Mouse (Mus musculus): ENCODE measurements at regions not wholly inside any gene's neighbourhood (a gene's known extent, or its start where the extent isn't known, plus 50 kb on each side); places are given as distances from the start of the nearest gene placed in this dataset.

- in situ Hi-C loops (cut with MboI; ENCODE audit: low sequenced_read_pairs in 2 of 2, unreplicated experiment in 2 of 2): no loop called here
- no peaks in the 10 kb centered on the region for H3K36me3 ChIP-seq (ENCODE audit: control insufficient read depth, insufficient read depth, low read length, poor library complexity, severe bottlenecking)
Measured at GRCm38 (mm10) chr1:189156906-189157305, 149.3 kb upstream of the Kctd3 start.

GRCm38 (mm10) chr1:189154376-189154775 is 146.7 kb upstream of the Kctd3 start:
- no peak for DNase-seq (ENCODE audit: low read depth, low spot score)
- no peak overlapping the region for H3K27ac ChIP-seq (ENCODE audit: insufficient read depth, low read depth, low read length, poor library complexity, severe bottlenecking)
- no peak for TF ChIP-seq HCFC1 (IDR thresholded peaks at IDR 0.05; ENCODE audit: borderline replicate concordance, insufficient read depth, low read length)
- TF ChIP-seq ZC3H11A (IDR thresholded peaks at IDR 0.05; ENCODE audit: borderline replicate concordance, low read depth, low read length): no peak
- TF ChIP-seq CHD2 (IDR thresholded peaks at IDR 0.05; ENCODE audit: low read depth, low read length): no peak
- in situ Hi-C loops (cut with MboI; ENCODE audit: low sequenced_read_pairs in 2 of 2, unreplicated experiment in 2 of 2): no loop called here
- H3K4me3 ChIP-seq (ENCODE audit: insufficient read depth in 1 of 2, low read depth in 1 of 2, low read length in 2 of 2, poor library complexity in 1 of 2, severe bottlenecking in 1 of 2): no peak overlapping the region
- H3K9me3 ChIP-seq (ENCODE audit: control insufficient read depth, insufficient read depth, low read depth, low read length): no peaks in the 10 kb centered on the region
- no peaks in the 10 kb centered on the region for H3K36me3 ChIP-seq (ENCODE audit: control insufficient read depth, insufficient read depth, low read length, poor library complexity, severe bottlenecking)
- H3K9ac ChIP-seq (ENCODE audit: insufficient read depth, low read depth, low read length, poor library complexity, severe bottlenecking): no peak overlapping the region
- no peaks in the 10 kb centered on the region for H3K4me1 ChIP-seq (ENCODE audit: control insufficient read depth in 2 of 2, insufficient read depth in 2 of 2, low read length in 2 of 2, poor library complexity in 1 of 2)

More at GRCm38 (mm10) chr1:189156906-189157305, 149.3 kb upstream of the Kctd3 start:
- Histone ChIP-seq H3K27ac (ENCODE audit: insufficient read depth, low read depth, low read length, poor library complexity, severe bottlenecking) (no peak overlapping the region), H3K4me3 (ENCODE audit: insufficient read depth in 1 of 2, low read depth in 1 of 2, low read length in 2 of 2, poor library complexity in 1 of 2, severe bottlenecking in 1 of 2) (no peak overlapping the region), H3K9me3 (ENCODE audit: control insufficient read depth, insufficient read depth, low read depth, low read length) (no peaks in the 10 kb centered on the region), H3K9ac (ENCODE audit: insufficient read depth, low read depth, low read length, poor library complexity, severe bottlenecking) (no peak overlapping the region), H3K4me1 (ENCODE audit: control insufficient read depth in 2 of 2, insufficient read depth in 2 of 2, low read length in 2 of 2, poor library complexity in 1 of 2) (no peaks in the 10 kb centered on the region)
- DNase-seq (ENCODE audit: low read depth, low spot score): no peak
- TF ChIP-seq ZNF384 (IDR thresholded peaks at IDR 0.05; ENCODE audit: low read depth, low read length) (no peak), HCFC1 (IDR thresholded peaks at IDR 0.05; ENCODE audit: borderline replicate concordance, insufficient read depth, low read length) (no peak), CHD2 (IDR thresholded peaks at IDR 0.05; ENCODE audit: low read depth, low read length) (no peak), ZC3H11A (IDR thresholded peaks at IDR 0.05; ENCODE audit: borderline replicate concordance, low read depth, low read length) (no peak), MAFK (IDR thresholded peaks at IDR 0.05; ENCODE audit: insufficient read depth, low read depth, low read length) (no peak)

- Histone ChIP-seq H3K4me3 (ENCODE audit: insufficient read depth in 1 of 2, low read depth in 1 of 2, low read length in 2 of 2, poor library complexity in 1 of 2, severe bottlenecking in 1 of 2) (no peak overlapping the region), H3K27ac (ENCODE audit: insufficient read depth, low read depth, low read length, poor library complexity, severe bottlenecking) (no peak overlapping the region), H3K9ac (ENCODE audit: insufficient read depth, low read depth, low read length, poor library complexity, severe bottlenecking) (no peak overlapping the region), H3K4me1 (ENCODE audit: control insufficient read depth in 2 of 2, insufficient read depth in 2 of 2, low read length in 2 of 2, poor library complexity in 1 of 2) (no peaks in the 10 kb centered on the region), H3K36me3 (ENCODE audit: control insufficient read depth, insufficient read depth, low read length, poor library complexity, severe bottlenecking) (no peaks in the 10 kb centered on the region), H3K9me3 (ENCODE audit: control insufficient read depth, insufficient read depth, low read depth, low read length) (no peaks in the 10 kb centered on the region)
- no peak for DNase-seq (ENCODE audit: low read depth, low spot score)
- in situ Hi-C loops (cut with MboI; ENCODE audit: low sequenced_read_pairs in 2 of 2, unreplicated experiment in 2 of 2): no loop called here
- no peak for TF ChIP-seq ZNF384 (IDR thresholded peaks at IDR 0.05; ENCODE audit: low read depth, low read length)
- no peak for TF ChIP-seq CHD2 (IDR thresholded peaks at IDR 0.05; ENCODE audit: low read depth, low read length)
- TF ChIP-seq MAFK (IDR thresholded peaks at IDR 0.05; ENCODE audit: insufficient read depth, low read depth, low read length): no peak
- no peak for TF ChIP-seq ZC3H11A (IDR thresholded peaks at IDR 0.05; ENCODE audit: borderline replicate concordance, low read depth, low read length)
- TF ChIP-seq HCFC1 (IDR thresholded peaks at IDR 0.05; ENCODE audit: borderline replicate concordance, insufficient read depth, low read length): no peak
Measured at GRCm38 (mm10) chr1:189153150-189153549, 145.5 kb upstream of the Kctd3 start.

- in situ Hi-C loops (cut with MboI; ENCODE audit: low sequenced_read_pairs in 2 of 2, unreplicated experiment in 2 of 2): no loop called here
- no peak overlapping the region for H3K27ac ChIP-seq (ENCODE audit: insufficient read depth, low read depth, low read length, poor library complexity, severe bottlenecking)
- H3K36me3 ChIP-seq (ENCODE audit: control insufficient read depth, insufficient read depth, low read length, poor library complexity, severe bottlenecking): no peaks in the 10 kb centered on the region
- no peak overlapping the region for H3K9ac ChIP-seq (ENCODE audit: insufficient read depth, low read depth, low read length, poor library complexity, severe bottlenecking)
- TF ChIP-seq ZNF384 (IDR thresholded peaks at IDR 0.05; ENCODE audit: low read depth, low read length) (no peak), MAFK (IDR thresholded peaks at IDR 0.05; ENCODE audit: insufficient read depth, low read depth, low read length) (no peak), CHD2 (IDR thresholded peaks at IDR 0.05; ENCODE audit: low read depth, low read length) (no peak), ZC3H11A (IDR thresholded peaks at IDR 0.05; ENCODE audit: borderline replicate concordance, low read depth, low read length) (no peak), HCFC1 (IDR thresholded peaks at IDR 0.05; ENCODE audit: borderline replicate concordance, insufficient read depth, low read length) (no peak)
- DNase-seq (ENCODE audit: low read depth, low spot score): no peak
- no peaks in the 10 kb centered on the region for H3K9me3 ChIP-seq (ENCODE audit: control insufficient read depth, insufficient read depth, low read depth, low read length)
- peaks cover 4 to 10% of the 10 kb centered on the region in 2 experiments for H3K4me1 ChIP-seq (ENCODE audit: control insufficient read depth in 2 of 2, insufficient read depth in 2 of 2, low read length in 2 of 2, poor library complexity in 1 of 2)
- H3K4me3 ChIP-seq (ENCODE audit: insufficient read depth in 1 of 2, low read depth in 1 of 2, low read length in 2 of 2, poor library complexity in 1 of 2, severe bottlenecking in 1 of 2): peak overlapping the region; percentile 2 to 4; a peak in 1 of 4 replicates
Measured at GRCm38 (mm10) chr1:189142982-189143451, 135.4 kb upstream of the Kctd3 start.

- peaks cover 4 to 10% of the 10 kb centered on the region in 2 experiments for H3K4me1 ChIP-seq (ENCODE audit: control insufficient read depth in 2 of 2, insufficient read depth in 2 of 2, low read length in 2 of 2, poor library complexity in 1 of 2)
- in situ Hi-C loops (cut with MboI; ENCODE audit: low sequenced_read_pairs in 2 of 2, unreplicated experiment in 2 of 2): no loop called here
- TF ChIP-seq ZNF384 (IDR thresholded peaks at IDR 0.05; ENCODE audit: low read depth, low read length): no peak
- TF ChIP-seq CHD2 (IDR thresholded peaks at IDR 0.05; ENCODE audit: low read depth, low read length): no peak
- TF ChIP-seq ZC3H11A (IDR thresholded peaks at IDR 0.05; ENCODE audit: borderline replicate concordance, low read depth, low read length): no peak
- no peak for TF ChIP-seq MAFK (IDR thresholded peaks at IDR 0.05; ENCODE audit: insufficient read depth, low read depth, low read length)
- TF ChIP-seq HCFC1 (IDR thresholded peaks at IDR 0.05; ENCODE audit: borderline replicate concordance, insufficient read depth, low read length): no peak
- peak; percentile 36 for DNase-seq (ENCODE audit: low read depth, low spot score)
- no peak overlapping the region for H3K27ac ChIP-seq (ENCODE audit: insufficient read depth, low read depth, low read length, poor library complexity, severe bottlenecking)
- H3K36me3 ChIP-seq (ENCODE audit: control insufficient read depth, insufficient read depth, low read length, poor library complexity, severe bottlenecking): no peaks in the 10 kb centered on the region
- no peaks in the 10 kb centered on the region for H3K9me3 ChIP-seq (ENCODE audit: control insufficient read depth, insufficient read depth, low read depth, low read length)
- peak overlapping the region; percentile 2 to 4; a peak in 1 of 4 replicates for H3K4me3 ChIP-seq (ENCODE audit: insufficient read depth in 1 of 2, low read depth in 1 of 2, low read length in 2 of 2, poor library complexity in 1 of 2, severe bottlenecking in 1 of 2)
- no peak overlapping the region for H3K9ac ChIP-seq (ENCODE audit: insufficient read depth, low read depth, low read length, poor library complexity, severe bottlenecking)
Measured at GRCm38 (mm10) chr1:189142551-189142950, 134.9 kb upstream of the Kctd3 start.

All from ES-E14 (cell line).